Mouse (Mus musculus) Muller cell, postnatal 12 days (primary cell): ENCODE results near the gene Tpst2.

Source experiments
- DNase-seq: peaks from one replicate; pipeline ENCODE4 v3.0.0-alpha.2; 2015; ENCODE audit errors: inconsistent ontology term

Gene Tpst2

GRCm38 (mm10) chr5:112276267-112276873 is at the start of gene Tpst2:
Tpst2 (plus strand) TSS chr5:112276691.
- peak; percentile 100 for DNase-seq

GRCm38 (mm10) chr5:112227354-112227753 is 49.1 kb upstream of the Tpst2 start:
- DNase-seq = no peak

GRCm38 (mm10) chr5:112227898-112228239 is 48.6 kb upstream of the Tpst2 start:
- no peak for DNase-seq

- no peak for DNase-seq
These were observed 48.0 kb upstream of the Tpst2 start for GRCm38 (mm10) chr5:112228240-112229076.

GRCm38 (mm10) chr5:112235806-112236205 is 40.7 kb upstream of the Tpst2 start:
- no peak for DNase-seq

- no peak for DNase-seq
These were observed 39.9 kb upstream of the Tpst2 start for GRCm38 (mm10) chr5:112236631-112237030.

GRCm38 (mm10) chr5:112237439-112237838 is 39.1 kb upstream of the Tpst2 start:
- peak; percentile 82 for DNase-seq

GRCm38 (mm10) chr5:112237866-112238570 is 38.5 kb upstream of the Tpst2 start:
- no peak for DNase-seq

- DNase-seq = no peak
These were observed 37.6 kb upstream of the Tpst2 start for GRCm38 (mm10) chr5:112238781-112239482.

GRCm38 (mm10) chr5:112240761-112241160 is 35.7 kb upstream of the Tpst2 start:
- peak; percentile 80 for DNase-seq

- DNase-seq = no peak
These were observed 34.6 kb upstream of the Tpst2 start for GRCm38 (mm10) chr5:112241849-112242248.

- no peak for DNase-seq
These were observed 34.1 kb upstream of the Tpst2 start for GRCm38 (mm10) chr5:112242361-112242778.

GRCm38 (mm10) chr5:112243041-112243440 is 33.5 kb upstream of the Tpst2 start:
- no peak for DNase-seq

GRCm38 (mm10) chr5:112243539-112244274 is 32.8 kb upstream of the Tpst2 start:
- no peak for DNase-seq

GRCm38 (mm10) chr5:112244275-112244562 is 32.3 kb upstream of the Tpst2 start:
- DNase-seq = no peak

GRCm38 (mm10) chr5:112244890-112245615 is 31.4 kb upstream of the Tpst2 start:
- peak; percentile 85 for DNase-seq

GRCm38 (mm10) chr5:112247399-112247798 is 29.1 kb upstream of the Tpst2 start:
- no peak for DNase-seq

GRCm38 (mm10) chr5:112249106-112249505 is 27.4 kb upstream of the Tpst2 start:
- no peak for DNase-seq

- DNase-seq = no peak
These were observed 24.1 kb upstream of the Tpst2 start, which contains the start of gene Cryba4 for GRCm38 (mm10) chr5:112252400-112252799. Cryba4 (minus strand) TSS chr5:112252518.

- no peak for DNase-seq
These were observed 23.3 kb upstream of the Tpst2 start for GRCm38 (mm10) chr5:112253169-112253568.
